Mouse (Mus musculus) liver, postnatal 0 days (tissue): ENCODE measurements around the gene Rsl24d1.

Experiments used
- CTCF ChIP-seq: sonication (generic); IDR thresholded peaks from 2 replicates; pipeline ENCODE4 v1.5.1; 2016; ENCODE audit warnings: antibody characterized with exemption, low read depth
- EP300 ChIP-seq: IDR thresholded peaks from 2 replicates; pipeline ENCODE4 v1.6.1; 2016; ENCODE audit warnings: antibody characterized with exemption, low read depth, mild to moderate bottlenecking

DNA sequence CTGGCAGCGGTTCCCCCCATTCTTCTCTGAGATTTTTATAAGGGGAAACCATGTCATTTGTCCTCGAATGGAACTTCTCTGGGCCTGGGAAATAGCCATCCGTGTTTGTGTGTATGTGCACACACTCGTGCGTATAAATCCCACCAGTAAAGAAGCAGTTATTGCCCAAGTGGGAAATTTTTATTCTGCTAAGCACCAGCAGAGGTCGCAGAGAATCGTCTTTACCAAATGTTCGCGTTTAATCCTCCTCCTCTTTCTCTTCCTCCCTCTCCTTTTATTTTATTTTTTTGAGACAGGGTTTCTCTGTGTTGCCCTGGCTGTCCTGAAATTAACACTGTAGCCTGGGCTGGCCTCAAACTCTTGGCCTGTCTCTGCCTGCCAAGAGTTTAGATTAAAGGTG lies 41.1 kb downstream of the Rsl24d1 start:
- TF ChIP-seq EP300 (no peak), CTCF (0 out of 2 replicates have a peak, but pooled peaks have one; percentile 5)
